Mouse (Mus musculus): ENCODE results near the gene Pheta2. TPM values are rescaled to one million over a fixed set of nuclear protein-coding genes. Genes with fewer than 3 reads are reported as not detected.

Gene Pheta2
- total and polyA plus RNA-seq, 3 experiments, result 0.08 TPM; not detected in 2

GRCm38 (mm10) chr15:82322195-82322594, 16.5 kb upstream of the Pheta2 start:
- Histone ChIP-seq H3K9ac (ENCODE audit: insufficient read depth, low read depth) (no peak overlapping the region), H3K79me2 (replicated peaks; ENCODE audit: control insufficient read depth, extremely low read depth, insufficient read depth, poor library complexity, severe bottlenecking) (no peaks in the 10 kb centered on the region), H3K4me3 (replicated peaks in 1 of 3; ENCODE audit: low read depth in 2 of 3, low read length in 2 of 3, poor library complexity in 1 of 3) (no peak overlapping the region), H3K27ac (ENCODE audit: insufficient read depth, low read depth) (no peak overlapping the region), H3K27me3 (replicated peaks) (peaks cover 2% of the 10 kb centered on the region), H3K36me3 (replicated peaks in 1 of 2; ENCODE audit: control insufficient read depth in 1 of 2, insufficient read depth in 1 of 2, low read length in 1 of 2) (no peaks in the 10 kb centered on the region), H3K4me1 (ENCODE audit: control insufficient read depth in 1 of 2, insufficient read depth in 2 of 2) (no peaks in the 10 kb centered on the region), H3K9me3 (replicated peaks; ENCODE audit: low read length) (no peaks in the 10 kb centered on the region), H3K4me2 (ENCODE audit: insufficient read depth, low read depth, poor library complexity, severe bottlenecking) (no peak overlapping the region)
- TF ChIP-seq ZMIZ1 (IDR thresholded peaks at IDR 0.05; ENCODE audit: low read depth, low read length) (no peak), MAFK (IDR thresholded peaks at IDR 0.05; ENCODE audit: insufficient replicate concordance, low read length) (no peak), ZNF384 (IDR thresholded peaks at IDR 0.05; ENCODE audit: low read depth, low read length) (no peak), NELFE (IDR thresholded peaks at IDR 0.05; ENCODE audit: low read depth, low read length) (no peak), MYC (IDR thresholded peaks at IDR 0.05; ENCODE audit: low read depth, low read length) (no peak), MAZ (IDR thresholded peaks at IDR 0.05; ENCODE audit: low read depth, low read length) (no peak), USF1 (IDR thresholded peaks at IDR 0.05; ENCODE audit: low read depth, low read length) (no peak)
- in situ Hi-C loops (cut with MboI; ENCODE audit: low pct_ligation_motif_present, low pct_unique_long_range_greater_than_20kb, low sequenced_read_pairs), result no loop called here
- DNase-seq (ENCODE audit: extremely low read depth), result no peak
- dilution Hi-C loops (cut with MboI; ENCODE audit: extremely low pct_ligation_motif_present, extremely low pct_unique_long_range_greater_than_20kb, low sequenced_read_pairs), result no loop called here

GRCm38 (mm10) chr15:82325382-82325781, 13.4 kb upstream of the Pheta2 start:
- H3K9ac ChIP-seq (ENCODE audit: insufficient read depth, low read depth), result no peak overlapping the region
- dilution Hi-C loops (cut with MboI; ENCODE audit: extremely low pct_ligation_motif_present, extremely low pct_unique_long_range_greater_than_20kb, low sequenced_read_pairs), result no loop called here

More at GRCm38 (mm10) chr15:82325382-82325781, 13.4 kb upstream of the Pheta2 start:
- TF ChIP-seq POLR2AphosphoS2 (IDR thresholded peaks at IDR 0.05; ENCODE audit: low read depth, low read length), result no peak
- no peak for TF ChIP-seq CTCF (conservative IDR thresholded peaks at IDR 0.05 in 1 of 2, IDR thresholded peaks at IDR 0.05 in 1 of 2; ENCODE audit: low read depth in 2 of 2, low read length in 2 of 2)
- no peak for TF ChIP-seq MXI1 (IDR thresholded peaks at IDR 0.05; ENCODE audit: low read depth, low read length)
- TF ChIP-seq JUND (conservative IDR thresholded peaks at IDR 0.05; ENCODE audit: low read depth, low read length), result no peak
- TF ChIP-seq ZMIZ1 (IDR thresholded peaks at IDR 0.05; ENCODE audit: low read depth, low read length), result no peak
- TF ChIP-seq ZC3H11A (IDR thresholded peaks at IDR 0.05; ENCODE audit: low read depth, low read length), result no peak
- TF ChIP-seq GABPA (IDR thresholded peaks at IDR 0.05; ENCODE audit: insufficient replicate concordance, low read depth, low read length), result no peak
- no peak for TF ChIP-seq TCF12 (IDR thresholded peaks at IDR 0.05; ENCODE audit: low read depth, low read length)
- no peak for TF ChIP-seq POLR2A (IDR thresholded peaks at IDR 0.05; ENCODE audit: low read depth, low read length)
- TF ChIP-seq MEF2A (IDR thresholded peaks at IDR 0.05; ENCODE audit: borderline replicate concordance, low read depth, low read length), result no peak
- TF ChIP-seq UBTF (IDR thresholded peaks at IDR 0.05; ENCODE audit: low read depth, low read length), result no peak
- no peak for TF ChIP-seq HCFC1 (IDR thresholded peaks at IDR 0.05; ENCODE audit: low read depth, low read length)
- TF ChIP-seq SIN3A (IDR thresholded peaks at IDR 0.05; ENCODE audit: low read length), result no peak
- TF ChIP-seq USF2 (conservative IDR thresholded peaks at IDR 0.05; ENCODE audit: low read depth, low read length), result no peak
- no peak for TF ChIP-seq E2F4 (IDR thresholded peaks at IDR 0.05; ENCODE audit: insufficient replicate concordance, low read depth, low read length)
- TF ChIP-seq MAX (IDR thresholded peaks at IDR 0.05; ENCODE audit: low read length), result no peak
- no peak for TF ChIP-seq RCOR1 (conservative IDR thresholded peaks at IDR 0.05; ENCODE audit: low read depth, low read length)
- TF ChIP-seq MAFK (IDR thresholded peaks at IDR 0.05; ENCODE audit: insufficient replicate concordance, low read length), result no peak
- TF ChIP-seq ZNF384 (IDR thresholded peaks at IDR 0.05; ENCODE audit: low read depth, low read length), result no peak
- TF ChIP-seq BHLHE40 (IDR thresholded peaks at IDR 0.05; ENCODE audit: low read depth, low read length), result no peak
- peaks cover 2% of the 10 kb centered on the region for H3K27me3 ChIP-seq (replicated peaks)
- H3K9me3 ChIP-seq (replicated peaks; ENCODE audit: low read length), result no peaks in the 10 kb centered on the region
- no peaks in the 10 kb centered on the region for H3K79me2 ChIP-seq (replicated peaks; ENCODE audit: control insufficient read depth, extremely low read depth, insufficient read depth, poor library complexity, severe bottlenecking)
- H3K27ac ChIP-seq (ENCODE audit: insufficient read depth, low read depth), result no peak overlapping the region
- no peak overlapping the region for H3K4me2 ChIP-seq (ENCODE audit: insufficient read depth, low read depth, poor library complexity, severe bottlenecking)
- H3K4me1 ChIP-seq (ENCODE audit: control insufficient read depth in 1 of 2, insufficient read depth in 2 of 2), result no peaks in the 10 kb centered on the region
- in situ Hi-C loops (cut with MboI; ENCODE audit: low pct_ligation_motif_present, low pct_unique_long_range_greater_than_20kb, low sequenced_read_pairs), result no loop called here
- no peak overlapping the region for H3K4me3 ChIP-seq (replicated peaks in 1 of 3; ENCODE audit: low read depth in 2 of 3, low read length in 2 of 3, poor library complexity in 1 of 3)
- no peak for DNase-seq (ENCODE audit: extremely low read depth)
- H3K36me3 ChIP-seq (replicated peaks in 1 of 2; ENCODE audit: control insufficient read depth in 1 of 2, insufficient read depth in 1 of 2, low read length in 1 of 2), result peaks cover 7 to 19% of the 10 kb centered on the region in 2 experiments
